ENCODE assay signal across 22 mouse cellular contexts in genomic region chr16:51809120-51809519, GRCm38 (mm10).
"Had no signal": no experiment of that assay in that cellular context is flagged by ENCODE, and none has a peak within 500 bp of the region (broad histone marks: within the 10 kb centered on the region; RNA-seq: fewer than 3 reads in every experiment).

No protein-coding gene starts in this region.

- H3K4me1 ChIP-seq: limb, embryonic 12.5 days; limb, embryonic 15.5 days; midbrain, embryonic 10.5 days; midbrain, embryonic 13.5 days; neural tube, embryonic 13.5 days; stomach, embryonic 15.5 days had no signal

- H3K36me3 ChIP-seq: limb, embryonic 12.5 days; limb, embryonic 15.5 days; midbrain, embryonic 10.5 days; midbrain, embryonic 13.5 days; neural tube, embryonic 13.5 days; stomach, embryonic 15.5 days had no signal

- H3K9ac ChIP-seq: limb, embryonic 12.5 days; limb, embryonic 15.5 days; liver, embryonic 14.5 days; liver, postnatal 0 days; lung, embryonic 14.5 days; midbrain, embryonic 13.5 days; neural tube, embryonic 13.5 days; stomach, embryonic 15.5 days had no signal

- DNase-seq: kidney, postnatal 10 days; kidney, postnatal 36 days; left cerebral cortex, postnatal 4 days; liver, postnatal 0 days; lung, embryonic 14.5 days; retina, postnatal 1 day; right cerebral cortex, postnatal 25 days; spleen, adult 18-20 months; thymus, postnatal 25 days had no signal

- H3K27me3 ChIP-seq: limb, embryonic 12.5 days; limb, embryonic 15.5 days; megakaryocyte, embryonic 14.5 days; midbrain, embryonic 13.5 days; neural tube, embryonic 13.5 days; stomach, embryonic 15.5 days had no signal

- H3K4me3 ChIP-seq: limb, embryonic 12.5 days; limb, embryonic 15.5 days; megakaryocyte, embryonic 14.5 days; midbrain, embryonic 10.5 days; midbrain, embryonic 13.5 days; myocyte; neural tube, embryonic 13.5 days; stomach, embryonic 15.5 days had no signal

- ATAC-seq: liver, postnatal 0 days; lung, postnatal 0 days; midbrain, embryonic 13.5 days; midbrain, embryonic 16.5 days had no signal

- H3K27ac ChIP-seq: limb, embryonic 12.5 days; limb, embryonic 15.5 days; liver, embryonic 14.5 days; macrophage; midbrain, embryonic 10.5 days; midbrain, embryonic 13.5 days; neural tube, embryonic 13.5 days; stomach, embryonic 15.5 days had no signal

- H3K9me3 ChIP-seq: limb, embryonic 12.5 days; limb, embryonic 15.5 days; midbrain, embryonic 10.5 days; midbrain, embryonic 13.5 days; neural tube, embryonic 13.5 days; stomach, embryonic 15.5 days had no signal

- H3K4me2 ChIP-seq: limb, embryonic 12.5 days; limb, embryonic 15.5 days; liver, embryonic 11.5 days; lung, embryonic 14.5 days; midbrain, embryonic 13.5 days; neural tube, embryonic 13.5 days; stomach, embryonic 15.5 days had no signal
